Mouse (Mus musculus) fibroblast of lung, adult 2 months (primary cell): Measurements from ENCODE around the gene Acot2.
"Not testable (repeated sequence)": the region's sequence is repeated elsewhere in the genome, so short reads cannot be mapped to it uniquely, and the experiment has no call there.

Experiments used
- DNase-seq: peaks from one replicate; pipeline ENCODE4 v3.0.0-alpha.2; 2011; ENCODE audit warnings: low read depth

Gene Acot2

GRCm38 (mm10) chr12:83987583-83988441 lies at the start of gene Acot2:
TSS of gene Acot2 (plus strand) at chr12:83987861.
- DNase-seq = peak; percentile 70

- DNase-seq = not testable (repeated sequence)
Observed at GRCm38 (mm10) chr12:83938592-83938991, 49.1 kb upstream of the Acot2 start.

GRCm38 (mm10) chr12:83939332-83939731 lies 48.3 kb upstream of the Acot2 start:
- no peak for DNase-seq

GRCm38 (mm10) chr12:83940031-83940430 lies 47.6 kb upstream of the Acot2 start:
- DNase-seq = no peak

GRCm38 (mm10) chr12:83941938-83942337 lies 45.7 kb upstream of the Acot2 start:
- DNase-seq = no peak

GRCm38 (mm10) chr12:83947260-83947811 lies 40.3 kb upstream of the Acot2 start:
- DNase-seq = no peak

- DNase-seq = no peak
Observed at GRCm38 (mm10) chr12:83949043-83949442, 38.6 kb upstream of the Acot2 start.

GRCm38 (mm10) chr12:83949776-83950492 lies 37.7 kb upstream of the Acot2 start:
- no peak for DNase-seq

- peak; percentile 55 for DNase-seq
Observed at GRCm38 (mm10) chr12:83950493-83950839, 37.2 kb upstream of the Acot2 start, which contains the start of gene Riox1. TSS of gene Riox1 (plus strand) at chr12:83950608.

GRCm38 (mm10) chr12:83950840-83951701 lies 36.6 kb upstream of the Acot2 start:
- DNase-seq = no peak

GRCm38 (mm10) chr12:83951711-83952575 lies 35.7 kb upstream of the Acot2 start:
- no peak for DNase-seq

- no peak for DNase-seq
Observed at GRCm38 (mm10) chr12:83958278-83958677, 29.4 kb upstream of the Acot2 start.

- no peak for DNase-seq
Observed at GRCm38 (mm10) chr12:83965235-83965634, 22.4 kb upstream of the Acot2 start.

- DNase-seq = no peak
Observed at GRCm38 (mm10) chr12:83972117-83972516, 15.5 kb upstream of the Acot2 start.

GRCm38 (mm10) chr12:83978862-83979261 lies 8.8 kb upstream of the Acot2 start:
- no peak for DNase-seq

- no peak for DNase-seq
Observed at GRCm38 (mm10) chr12:83981615-83982014, 6.0 kb upstream of the Acot2 start.

GRCm38 (mm10) chr12:83984752-83985151 lies 2.9 kb upstream of the Acot2 start, which contains the start of gene Heatr4:
TSS of gene Heatr4 (minus strand) at chr12:83984852.
- DNase-seq = no peak

- no peak for DNase-seq
Observed at GRCm38 (mm10) chr12:83987242-83987582, 449 bp upstream of the Acot2 start.

GRCm38 (mm10) chr12:83988483-83988882 lies 822 bp downstream of the Acot2 start:
- DNase-seq = no peak

GRCm38 (mm10) chr12:83989378-83989777 lies 1.7 kb downstream of the Acot2 start:
- no peak for DNase-seq

- no peak for DNase-seq
Observed at GRCm38 (mm10) chr12:83997221-83997620, 9.6 kb downstream of the Acot2 start.
